In genomic region chr16:18420571-18420970, GRCm38 (mm10) we compare ENCODE assay signal across 13 mouse cellular contexts.
"Had no signal": no experiment of that assay in that cellular context is flagged by ENCODE, and none has a peak within 500 bp of the region (broad histone marks: within the 10 kb centered on the region; RNA-seq: fewer than 3 reads in every experiment).

No protein-coding gene starts in this region.

- H3K9me3 ChIP-seq: intestine, embryonic 15.5 days; limb, embryonic 10.5 days; lung, embryonic 15.5 days; megakaryocyte, embryonic 14.5 days; midbrain, embryonic 12.5 days had no signal

- H3K27ac ChIP-seq: intestine, embryonic 15.5 days; left cerebral cortex, adult 2 months; limb, embryonic 10.5 days; lung, embryonic 15.5 days; midbrain, embryonic 12.5 days; stomach, postnatal 0 days had no signal

- DNase-seq: kidney, adult 2 months; kidney, postnatal 25 days; lung, postnatal 14 days; right cerebral cortex, adult 18-20 months; thymus, adult 2 months; thymus, postnatal 25 days had no signal

- H3K9ac ChIP-seq: intestine, embryonic 15.5 days; lung, embryonic 15.5 days; midbrain, embryonic 12.5 days had no signal

- H3K4me2 ChIP-seq: intestine, embryonic 15.5 days; lung, embryonic 15.5 days; midbrain, embryonic 12.5 days had no signal

- H3K27me3 ChIP-seq: intestine, embryonic 15.5 days; lung, embryonic 15.5 days; megakaryocyte, embryonic 14.5 days; midbrain, embryonic 12.5 days had no signal

- H3K4me3 ChIP-seq: intestine, embryonic 15.5 days; left cerebral cortex, adult 2 months; limb, embryonic 10.5 days; lung, embryonic 15.5 days; megakaryocyte, embryonic 14.5 days; midbrain, embryonic 12.5 days had no signal

- ATAC-seq: intestine, embryonic 15.5 days had no signal
